Mouse (Mus musculus): ENCODE data around the gene Plcxd2.

- TF ChIP-seq POLR2A (IDR thresholded peaks at IDR 0.05; ENCODE audit: borderline replicate concordance, insufficient read depth, low read length) (no peak), CTCF (IDR thresholded peaks at IDR 0.05; ENCODE audit: borderline replicate concordance, insufficient read depth, low read depth, low read length) (no peak)
Measured at GRCm38 (mm10) chr16:45952501-45952900, 57.5 kb downstream of the Plcxd2 start.
